Mouse (Mus musculus): ENCODE measurements around the gene Pcsk2. TPM values are rescaled to one million over a fixed set of nuclear protein-coding genes. Genes with fewer than 3 reads are reported as not detected.

Pcsk2 gene
- polyA plus RNA-seq, 1 experiment = not detected

- 88% methylated on average over 11 of the region's 11 CpGs for WGBS
- no peak for TF ChIP-seq CTCF (IDR thresholded peaks at IDR 0.05; ENCODE audit: extremely low read depth, insufficient read depth, insufficient read length, insufficient replicate concordance)
- TF ChIP-seq POLR2A (IDR thresholded peaks at IDR 0.05; ENCODE audit: low read depth, low read length) = no peak
- H3K4me1 ChIP-seq (ENCODE audit: control insufficient read depth, insufficient read depth, insufficient read length) = no peaks in the 10 kb centered on the region
- H3K27me3 ChIP-seq (ENCODE audit: control insufficient read depth, insufficient read depth, low read length) = no peaks in the 10 kb centered on the region
- DNase-seq (ENCODE audit: low read depth in 1 of 2, low spot score in 2 of 2) = no peak
- no peak overlapping the region for H3K4me3 ChIP-seq (ENCODE audit: extremely low read depth, insufficient read depth, insufficient read length)
- H3K36me3 ChIP-seq (ENCODE audit: control insufficient read depth, insufficient read depth, low read length) = no peaks in the 10 kb centered on the region
- H3K27ac ChIP-seq (ENCODE audit: insufficient read depth, low read length) = no peak overlapping the region
Measured at GRCm38 (mm10) chr2:143813461-143813860, 267.5 kb downstream of the Pcsk2 start.

GRCm38 (mm10) chr2:143831645-143832044 lies 285.7 kb downstream of the Pcsk2 start:
- Histone ChIP-seq H3K27me3 (ENCODE audit: control insufficient read depth, insufficient read depth, low read length) (no peaks in the 10 kb centered on the region), H3K4me3 (ENCODE audit: extremely low read depth, insufficient read depth, insufficient read length) (no peak overlapping the region), H3K27ac (ENCODE audit: insufficient read depth, low read length) (no peak overlapping the region), H3K36me3 (ENCODE audit: control insufficient read depth, insufficient read depth, low read length) (no peaks in the 10 kb centered on the region), H3K4me1 (ENCODE audit: control insufficient read depth, insufficient read depth, insufficient read length) (no peaks in the 10 kb centered on the region)
- 87% methylated on average over 17 of the region's 17 CpGs for WGBS
- no peak for DNase-seq (ENCODE audit: low read depth in 1 of 2, low spot score in 2 of 2)
- TF ChIP-seq POLR2A (IDR thresholded peaks at IDR 0.05; ENCODE audit: low read depth, low read length) (no peak), CTCF (IDR thresholded peaks at IDR 0.05; ENCODE audit: extremely low read depth, insufficient read depth, insufficient read length, insufficient replicate concordance) (no peak)

DNA sequence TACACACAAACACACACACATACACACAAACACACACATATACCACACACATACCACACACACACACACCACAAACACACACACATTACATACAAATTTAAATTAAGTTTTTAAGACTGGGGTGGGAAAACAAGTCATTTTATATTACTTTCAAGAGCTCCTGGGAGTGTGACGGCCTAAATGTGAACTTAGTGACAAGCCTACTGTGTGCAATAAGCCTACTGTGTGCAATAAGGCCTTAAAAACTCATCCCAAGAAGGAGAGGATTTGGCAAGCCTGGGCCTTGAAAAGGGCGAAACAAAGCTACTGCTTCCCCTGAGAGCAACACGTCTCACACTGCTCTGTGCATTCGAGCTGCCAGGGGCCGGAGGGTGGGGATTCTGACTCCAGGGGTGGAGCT lies 286.8 kb downstream of the Pcsk2 start:
- H3K4me1 ChIP-seq (ENCODE audit: control insufficient read depth, insufficient read depth, insufficient read length) = no peaks in the 10 kb centered on the region
- H3K4me3 ChIP-seq (ENCODE audit: extremely low read depth, insufficient read depth, insufficient read length) = no peak overlapping the region
- no peaks in the 10 kb centered on the region for H3K36me3 ChIP-seq (ENCODE audit: control insufficient read depth, insufficient read depth, low read length)
- no peak for TF ChIP-seq POLR2A (IDR thresholded peaks at IDR 0.05; ENCODE audit: low read depth, low read length)
- no peak for TF ChIP-seq CTCF (IDR thresholded peaks at IDR 0.05; ENCODE audit: extremely low read depth, insufficient read depth, insufficient read length, insufficient replicate concordance)
- H3K27ac ChIP-seq (ENCODE audit: insufficient read depth, low read length) = no peak overlapping the region
- 86% methylated on average over 5 of the region's 5 CpGs for WGBS
- no peak for DNase-seq (ENCODE audit: low read depth in 1 of 2, low spot score in 2 of 2)
- H3K27me3 ChIP-seq (ENCODE audit: control insufficient read depth, insufficient read depth, low read length) = no peaks in the 10 kb centered on the region

GRCm38 (mm10) chr2:143834082-143834481 lies 288.1 kb downstream of the Pcsk2 start:
- Histone ChIP-seq H3K27me3 (ENCODE audit: control insufficient read depth, insufficient read depth, low read length) (no peaks in the 10 kb centered on the region), H3K36me3 (ENCODE audit: control insufficient read depth, insufficient read depth, low read length) (no peaks in the 10 kb centered on the region), H3K27ac (ENCODE audit: insufficient read depth, low read length) (no peak overlapping the region), H3K4me1 (ENCODE audit: control insufficient read depth, insufficient read depth, insufficient read length) (peaks cover 3% of the 10 kb centered on the region; the same call in 1 of the 2 replicates), H3K4me3 (ENCODE audit: extremely low read depth, insufficient read depth, insufficient read length) (no peak overlapping the region)
- no peak for TF ChIP-seq CTCF (IDR thresholded peaks at IDR 0.05; ENCODE audit: extremely low read depth, insufficient read depth, insufficient read length, insufficient replicate concordance)
- DNase-seq (ENCODE audit: low read depth in 1 of 2, low spot score in 2 of 2) = no peak
- 58% methylated on average over 6 of the region's 6 CpGs for WGBS

- WGBS = 77% methylated on average over 7 of the region's 7 CpGs
Measured at GRCm38 (mm10) chr2:143835820-143836219, 289.9 kb downstream of the Pcsk2 start.

DNA sequence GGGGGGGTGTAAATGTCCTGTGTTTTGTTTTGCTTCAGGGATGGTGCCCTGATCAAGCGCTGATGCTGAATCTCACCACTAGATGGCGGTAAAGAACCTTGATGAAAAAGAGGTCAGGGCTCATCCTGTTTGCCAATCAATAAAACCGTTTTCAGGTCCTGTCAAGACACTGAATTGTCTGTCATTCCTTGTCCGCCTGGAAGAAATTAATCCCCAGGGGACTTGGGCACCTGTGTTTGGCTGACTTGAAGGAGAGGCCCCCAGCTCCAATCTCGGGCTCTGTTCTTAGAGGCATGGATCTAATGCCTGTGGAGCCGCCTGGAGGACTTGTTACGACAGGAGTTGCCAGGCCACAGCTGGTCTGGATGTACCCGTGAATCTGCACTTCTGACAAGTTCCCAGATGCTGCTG lies 291.3 kb downstream of the Pcsk2 start:
- Histone ChIP-seq H3K4me3 (ENCODE audit: extremely low read depth, insufficient read depth, insufficient read length) (no peak overlapping the region), H3K4me1 (ENCODE audit: control insufficient read depth, insufficient read depth, insufficient read length) (peaks cover 20% of the 10 kb centered on the region; the same call in 1 of the 2 replicates), H3K27ac (ENCODE audit: insufficient read depth, low read length) (no peak overlapping the region), H3K27me3 (ENCODE audit: control insufficient read depth, insufficient read depth, low read length) (no peaks in the 10 kb centered on the region), H3K36me3 (ENCODE audit: control insufficient read depth, insufficient read depth, low read length) (no peaks in the 10 kb centered on the region)
- peak; percentile 66 to 67 for DNase-seq (ENCODE audit: low read depth in 1 of 2, low spot score in 2 of 2)
- TF ChIP-seq POLR2A (IDR thresholded peaks at IDR 0.05; ENCODE audit: low read depth, low read length) (no peak), CTCF (IDR thresholded peaks at IDR 0.05; ENCODE audit: extremely low read depth, insufficient read depth, insufficient read length, insufficient replicate concordance) (peak; percentile 69; the same call in 1 of the 2 replicates)
- WGBS = 14% methylated on average over 8 of the region's 8 CpGs

More at GRCm38 (mm10) chr2:143835820-143836219, 289.9 kb downstream of the Pcsk2 start:
- no peaks in the 10 kb centered on the region for H3K27me3 ChIP-seq (ENCODE audit: control insufficient read depth, insufficient read depth, low read length)
- H3K4me3 ChIP-seq (ENCODE audit: extremely low read depth, insufficient read depth, insufficient read length) = no peak overlapping the region
- H3K36me3 ChIP-seq (ENCODE audit: control insufficient read depth, insufficient read depth, low read length) = no peaks in the 10 kb centered on the region
- no peak overlapping the region for H3K27ac ChIP-seq (ENCODE audit: insufficient read depth, low read length)
- H3K4me1 ChIP-seq (ENCODE audit: control insufficient read depth, insufficient read depth, insufficient read length) = peaks cover 10% of the 10 kb centered on the region; the same call in 1 of the 2 replicates
- no peak for TF ChIP-seq POLR2A (IDR thresholded peaks at IDR 0.05; ENCODE audit: low read depth, low read length)
- TF ChIP-seq CTCF (IDR thresholded peaks at IDR 0.05; ENCODE audit: extremely low read depth, insufficient read depth, insufficient read length, insufficient replicate concordance) = no peak
- no peak for DNase-seq (ENCODE audit: low read depth in 1 of 2, low spot score in 2 of 2)

DNA sequence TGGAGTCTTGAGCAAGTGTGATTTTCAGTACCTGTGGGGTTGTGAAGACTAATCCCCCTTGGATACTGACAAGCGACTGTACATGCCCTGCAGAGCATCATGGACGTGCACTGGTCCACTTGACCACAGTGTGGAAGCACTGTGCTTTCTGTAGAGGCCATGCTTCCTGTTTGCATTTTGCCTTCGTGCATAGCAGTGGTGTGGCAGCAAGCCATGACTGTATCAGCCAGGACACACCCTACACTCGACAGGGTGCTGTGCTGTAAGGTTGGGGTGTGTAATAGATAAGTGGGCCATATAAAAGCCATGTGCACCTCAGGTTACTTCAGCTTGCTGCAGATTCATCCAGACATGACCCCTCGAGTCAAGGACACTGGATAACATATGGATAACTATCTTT lies 292.7 kb downstream of the Pcsk2 start:
- H3K36me3 ChIP-seq (ENCODE audit: control insufficient read depth, insufficient read depth, low read length) = no peaks in the 10 kb centered on the region
- peak; percentile 21 to 54 for DNase-seq (ENCODE audit: low read depth in 1 of 2, low spot score in 2 of 2)
- H3K27me3 ChIP-seq (ENCODE audit: control insufficient read depth, insufficient read depth, low read length) = no peaks in the 10 kb centered on the region
- peaks cover 20% of the 10 kb centered on the region; the same call in 1 of the 2 replicates for H3K4me1 ChIP-seq (ENCODE audit: control insufficient read depth, insufficient read depth, insufficient read length)
- no peak for TF ChIP-seq POLR2A (IDR thresholded peaks at IDR 0.05; ENCODE audit: low read depth, low read length)
- no peak for TF ChIP-seq CTCF (IDR thresholded peaks at IDR 0.05; ENCODE audit: extremely low read depth, insufficient read depth, insufficient read length, insufficient replicate concordance)
- no peak overlapping the region for H3K4me3 ChIP-seq (ENCODE audit: extremely low read depth, insufficient read depth, insufficient read length)
- 31% methylated on average over 5 of the region's 5 CpGs for WGBS
- H3K27ac ChIP-seq (ENCODE audit: insufficient read depth, low read length) = no peak overlapping the region
